Mouse (Mus musculus) ES-Bruce4 (cell line): ENCODE measurements around the gene Rab26.

ENCODE experiments used
- CTCF ChIP-seq: IDR thresholded peaks from one replicate; pipeline ENCODE4 v1.8.1; 2011; ENCODE audit warnings: low read depth, low read length
- EP300 ChIP-seq: IDR thresholded peaks from 2 replicates; pipeline ENCODE4 v1.6.1; 2011; ENCODE audit warnings: low read depth, low read length; ENCODE audit not compliant: insufficient read depth
- POLR2A ChIP-seq: IDR thresholded peaks from one replicate; pipeline ENCODE4 v1.8.1; 2011; ENCODE audit warnings: low read length; ENCODE audit not compliant: insufficient read depth

- TF ChIP-seq CTCF, result no peak
- no peak for TF ChIP-seq POLR2A
- no peak for TF ChIP-seq EP300
Observed at GRCm38 (mm10) chr17:24532045-24532444, 2.0 kb downstream of the Rab26 start.
